Mouse (Mus musculus): Measurements from ENCODE around the gene 2810021J22Rik.

2810021J22Rik gene

GRCm38 (mm10) chr11:58916879-58917744, 50.1 kb downstream of the 2810021J22Rik start:
- in situ Hi-C loops (cut with MboI) = no loop called here

- in situ Hi-C loops (cut with MboI) = no loop called here
These were observed 50.8 kb downstream of the 2810021J22Rik start, which contains the start of gene Btnl10 for GRCm38 (mm10) chr11:58917745-58918366. Gene Btnl10 (plus strand): TSS chr11:58917908.

- in situ Hi-C loops (cut with MboI) = no loop called here
These were observed 51.7 kb downstream of the 2810021J22Rik start for GRCm38 (mm10) chr11:58918759-58919158.

GRCm38 (mm10) chr11:58922420-58922819, 55.4 kb downstream of the 2810021J22Rik start:
- in situ Hi-C loops (cut with MboI) = no loop called here

GRCm38 (mm10) chr11:58926651-58927050, 59.6 kb downstream of the 2810021J22Rik start:
- in situ Hi-C loops (cut with MboI) = no loop called here

- in situ Hi-C loops (cut with MboI) = no loop called here
These were observed 60.0 kb downstream of the 2810021J22Rik start for GRCm38 (mm10) chr11:58927053-58927452.

GRCm38 (mm10) chr11:58927790-58928651, 61.0 kb downstream of the 2810021J22Rik start:
- in situ Hi-C loops (cut with MboI) = no loop called here

GRCm38 (mm10) chr11:58929055-58929454, 62.0 kb downstream of the 2810021J22Rik start:
- in situ Hi-C loops (cut with MboI) = no loop called here

GRCm38 (mm10) chr11:58929641-58930040, 62.6 kb downstream of the 2810021J22Rik start:
- in situ Hi-C loops (cut with MboI) = no loop called here

- in situ Hi-C loops (cut with MboI) = no loop called here
These were observed 63.2 kb downstream of the 2810021J22Rik start for GRCm38 (mm10) chr11:58930254-58930653.

- in situ Hi-C loops (cut with MboI) = no loop called here
These were observed 64.6 kb downstream of the 2810021J22Rik start for GRCm38 (mm10) chr11:58931576-58931975.
